Mouse (Mus musculus): ENCODE results near the gene Upf2.

GRCm38 (mm10) chr2:6075530-6075896 is 124.2 kb downstream of the Upf2 start:
- TF ChIP-seq CTCF (IDR thresholded peaks at IDR 0.05; ENCODE audit: low read depth): no peak
- no peak for TF ChIP-seq EP300 (optimal IDR thresholded peaks at IDR 0.05)

Data from stomach, postnatal 0 days (tissue).